Comparison of ENCODE assay signal across 1 mouse cellular context in genomic region chr16:4607818-4608531, GRCm38 (mm10).
TF ChIP-seq lines count a peak whose summit lies in the region.

No protein-coding gene starts in this region.

TF ChIP-seq in CH12.LX, 34 proteins besides CTCF, POLR2A, EP300 and RAD21 (continued from another document):
- no peak for TF ChIP-seq CHD1 (IDR thresholded peaks at IDR 0.05; ENCODE audit: low read depth, low read length)
